ENCODE assay signal across 8 mouse cellular contexts in the genomic region with DNA sequence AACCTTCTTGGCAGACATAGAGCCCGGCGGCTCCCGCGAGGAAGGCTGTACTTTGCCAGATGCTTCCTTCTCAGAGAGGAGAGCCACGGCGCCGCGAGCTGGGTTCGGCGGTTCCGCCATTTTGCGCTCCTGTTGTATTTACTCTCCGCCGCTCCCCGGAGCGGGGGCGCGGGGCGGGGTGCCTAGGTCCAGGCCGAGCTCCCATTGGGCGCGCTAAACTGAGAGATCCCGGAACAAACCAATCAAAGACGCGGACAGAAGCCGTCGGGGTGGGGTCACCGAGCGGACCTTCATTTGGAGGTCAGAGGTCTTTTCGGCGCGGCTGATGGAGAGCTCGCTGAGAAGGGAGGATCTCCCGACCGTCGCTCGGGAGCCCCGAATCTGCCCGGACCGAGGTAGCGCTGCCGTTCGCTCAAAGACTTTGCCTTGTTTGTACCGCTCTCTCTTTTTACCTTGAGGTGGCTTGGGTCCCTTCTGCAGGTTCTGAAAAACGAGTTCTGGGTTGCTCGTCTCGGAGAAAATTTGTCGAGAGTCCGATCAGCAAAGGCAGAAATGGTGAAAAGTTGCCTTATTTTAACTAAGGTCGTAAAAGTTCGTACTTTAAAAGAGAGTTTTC. TPM values are rescaled to one million over a fixed set of nuclear protein-coding genes. Genes with fewer than 3 reads are reported as not detected.
DNase-seq lines count a peak whose midpoint lies in the region; ATAC-seq and TF ChIP-seq lines count a peak whose summit lies in the region.

No protein-coding gene starts in this region.

- TF ChIP-seq RAD21 in CH12.LX (IDR thresholded peaks at IDR 0.05; ENCODE audit: low read depth, low read length) = no peak

- no peaks in the 10 kb centered on the region for H3K27me3 ChIP-seq in CH12.LX (replicated peaks)
- H3K27me3 ChIP-seq in forebrain, embryonic 11.5 days (ENCODE audit: control insufficient read depth, insufficient read depth, low read length) = no peaks in the 10 kb centered on the region
- H3K27me3 ChIP-seq in heart, embryonic 16.5 days (ENCODE audit: control insufficient read depth, insufficient read depth, low read length) = no peaks in the 10 kb centered on the region
- no peaks in the 10 kb centered on the region for H3K27me3 ChIP-seq in liver, embryonic 15.5 days
- no peaks in the 10 kb centered on the region for H3K27me3 ChIP-seq in neural tube, embryonic 12.5 days (replicated peaks)

- dilution Hi-C loops in CH12.LX (cut with MboI; ENCODE audit: extremely low pct_ligation_motif_present, extremely low pct_unique_long_range_greater_than_20kb, low sequenced_read_pairs) = no loop called here

- TF ChIP-seq POLR2A in CH12.LX (IDR thresholded peaks at IDR 0.05; ENCODE audit: low read depth, low read length) = peak; percentile 97

- peak overlapping the region; percentile 88 for H3K9ac ChIP-seq in CH12.LX (ENCODE audit: insufficient read depth, low read depth)
- peak overlapping the region; percentile 97 for H3K9ac ChIP-seq in forebrain, embryonic 11.5 days (ENCODE audit: low read length)
- peak overlapping the region; percentile 90 for H3K9ac ChIP-seq in heart, embryonic 16.5 days (ENCODE audit: low read length)
- H3K9ac ChIP-seq in liver, embryonic 15.5 days = peak overlapping the region; percentile 92
- peak overlapping the region; percentile 92 for H3K9ac ChIP-seq in neural tube, embryonic 12.5 days

- peaks cover 4% of the 10 kb centered on the region for H3K9me3 ChIP-seq in CH12.LX (replicated peaks; ENCODE audit: low read length)
- no peaks in the 10 kb centered on the region; the same call in 1 of the 2 replicates for H3K9me3 ChIP-seq in forebrain, embryonic 11.5 days (ENCODE audit: control insufficient read depth, low read length)
- peaks cover 4% of the 10 kb centered on the region; the same call in 1 of the 2 replicates for H3K9me3 ChIP-seq in heart, embryonic 16.5 days (replicated peaks; ENCODE audit: control insufficient read depth, low read length)
- no peaks in the 10 kb centered on the region for H3K9me3 ChIP-seq in liver, embryonic 15.5 days (replicated peaks)
- H3K9me3 ChIP-seq in neural tube, embryonic 12.5 days = peaks cover 2% of the 10 kb centered on the region; the same call in 1 of the 2 replicates

- in situ Hi-C loops in CH12.LX (cut with MboI; ENCODE audit: low pct_ligation_motif_present, low pct_unique_long_range_greater_than_20kb, low sequenced_read_pairs) = loop anchor here (25.0 kb wide), 1 partner anchor 164 kb away; no protein-coding TSS in a partner anchor

- DNase-seq in CH12.LX (ENCODE audit: extremely low read depth) = peak; percentile 95
- peak; percentile 96 for DNase-seq in c-Kit-positive CD71-positive TER-119-negative erythroid progenitor cells, embryonic 14.5 days (ENCODE audit: low read depth)
- DNase-seq in forebrain, embryonic 11.5 days (ENCODE audit: low spot score) = peak; percentile 96
- peak; percentile 97 to 98 for DNase-seq in kidney, postnatal 36 days
- peak; percentile 94 for DNase-seq in telencephalon, adult 2 months (ENCODE audit: low read depth, low spot score)

- ATAC-seq in forebrain, embryonic 11.5 days (replicated peaks; ENCODE audit: low FRiP score) = peak; percentile 99
- peak; percentile 99 for ATAC-seq in heart, embryonic 16.5 days (replicated peaks; ENCODE audit: extremely low read depth, insufficient read depth, low FRiP score)
- ATAC-seq in liver, embryonic 15.5 days (ENCODE audit: insufficient read depth) = peak; percentile 99
- peak; percentile 99 for ATAC-seq in neural tube, embryonic 12.5 days (ENCODE audit: low FRiP score, low read depth)

- peak overlapping the region; percentile 85 to 98 (median 95) for H3K4me3 ChIP-seq in CH12.LX (replicated peaks in 1 of 3; ENCODE audit: low read depth in 2 of 3, low read length in 2 of 3, poor library complexity in 1 of 3)
- H3K4me3 ChIP-seq in forebrain, embryonic 11.5 days (ENCODE audit: low read depth, low read length) = peak overlapping the region; percentile 96
- peak overlapping the region; percentile 86 for H3K4me3 ChIP-seq in heart, embryonic 16.5 days (ENCODE audit: low read length)
- peak overlapping the region; percentile 99 for H3K4me3 ChIP-seq in liver, embryonic 15.5 days (replicated peaks)
- H3K4me3 ChIP-seq in neural tube, embryonic 12.5 days = peak overlapping the region; percentile 89

- peaks cover 6 to 9% of the 10 kb centered on the region in 2 experiments for H3K36me3 ChIP-seq in CH12.LX (replicated peaks in 1 of 2; ENCODE audit: control insufficient read depth in 1 of 2, insufficient read depth in 1 of 2, low read length in 1 of 2)
- no peaks in the 10 kb centered on the region for H3K36me3 ChIP-seq in forebrain, embryonic 11.5 days (ENCODE audit: control insufficient read depth, insufficient read depth, low read length)
- H3K36me3 ChIP-seq in heart, embryonic 16.5 days (ENCODE audit: control insufficient read depth, insufficient read depth) = peaks cover 10% of the 10 kb centered on the region
- peaks cover 14% of the 10 kb centered on the region; the same call in 1 of the 2 replicates for H3K36me3 ChIP-seq in liver, embryonic 15.5 days (replicated peaks)
- peaks cover 2% of the 10 kb centered on the region; the same call in 1 of the 2 replicates for H3K36me3 ChIP-seq in neural tube, embryonic 12.5 days

- no peak for TF ChIP-seq CTCF in CH12.LX (conservative IDR thresholded peaks at IDR 0.05 in 1 of 2, IDR thresholded peaks at IDR 0.05 in 1 of 2; ENCODE audit: low read depth in 2 of 2, low read length in 2 of 2)

- peak overlapping the region; percentile 91 for H3K27ac ChIP-seq in CH12.LX (ENCODE audit: insufficient read depth, low read depth)
- peak overlapping the region; percentile 96 for H3K27ac ChIP-seq in forebrain, embryonic 11.5 days (ENCODE audit: low read depth, low read length)
- peak overlapping the region; percentile 96 for H3K27ac ChIP-seq in heart, embryonic 16.5 days (ENCODE audit: low read length)
- peak overlapping the region; percentile 97 for H3K27ac ChIP-seq in liver, embryonic 15.5 days (replicated peaks)
- peak overlapping the region; percentile 99 for H3K27ac ChIP-seq in neural tube, embryonic 12.5 days

- peaks cover 69% of the 10 kb centered on the region for H3K79me2 ChIP-seq in CH12.LX (replicated peaks; ENCODE audit: control insufficient read depth, extremely low read depth, insufficient read depth, poor library complexity, severe bottlenecking)

- peak overlapping the region; percentile 93; the same call in 1 of the 2 replicates for H3K4me2 ChIP-seq in CH12.LX (ENCODE audit: insufficient read depth, low read depth, poor library complexity, severe bottlenecking)
- peak overlapping the region; percentile 72 for H3K4me2 ChIP-seq in forebrain, embryonic 11.5 days (ENCODE audit: low read depth, low read length, severe bottlenecking)
- peak overlapping the region; percentile 77 for H3K4me2 ChIP-seq in heart, embryonic 16.5 days (ENCODE audit: low read depth, low read length)
- H3K4me2 ChIP-seq in liver, embryonic 15.5 days = peak overlapping the region; percentile 70
- peak overlapping the region; percentile 63 for H3K4me2 ChIP-seq in neural tube, embryonic 12.5 days (replicated peaks)

- TF ChIP-seq EP300 in CH12.LX (IDR thresholded peaks at IDR 0.05; ENCODE audit: low read length) = no peak

- peaks cover 11 to 53% of the 10 kb centered on the region in 2 experiments for H3K4me1 ChIP-seq in CH12.LX (ENCODE audit: control insufficient read depth in 1 of 2, insufficient read depth in 2 of 2)
- 0 out of 2 replicates have a peak, but pooled peaks cover 2% of the 10 kb centered on the region for H3K4me1 ChIP-seq in forebrain, embryonic 11.5 days (replicated peaks; ENCODE audit: control insufficient read depth, insufficient read depth, low read length)
- H3K4me1 ChIP-seq in heart, embryonic 16.5 days (ENCODE audit: control insufficient read depth, insufficient read depth, low read length) = peaks cover 35% of the 10 kb centered on the region
- H3K4me1 ChIP-seq in liver, embryonic 15.5 days (replicated peaks) = peaks cover 63% of the 10 kb centered on the region
- H3K4me1 ChIP-seq in neural tube, embryonic 12.5 days = peaks cover 13% of the 10 kb centered on the region; the same call in 1 of the 2 replicates

- under 1% methylated on average over 50 of the region's 51 CpGs for WGBS in forebrain, embryonic 11.5 days
- WGBS in heart, embryonic 16.5 days = under 1% methylated on average over 51 of the region's 51 CpGs
- whole genome bisulfite sequencing in liver, embryonic 15.5 days (ENCODE audit: insufficient replicate concordance) = under 1% methylated on average over 51 of the region's 51 CpGs
- under 1% methylated on average over 51 of the region's 51 CpGs for WGBS in neural tube, embryonic 12.5 days

TF ChIP-seq in CH12.LX, 34 proteins besides CTCF, POLR2A, EP300 and RAD21 (continues in another document):
- TF ChIP-seq HCFC1 (IDR thresholded peaks at IDR 0.05; ENCODE audit: low read depth, low read length) (peak; percentile 57), SMC3 (IDR thresholded peaks at IDR 0.05; ENCODE audit: low read depth, low read length) (no peak), UBTF (IDR thresholded peaks at IDR 0.05; ENCODE audit: low read depth, low read length) (no peak; the same call in 1 of the 2 replicates), IRF4 (IDR thresholded peaks at IDR 0.05; ENCODE audit: low read depth, low read length) (no peak), KAT2A (IDR thresholded peaks at IDR 0.05; ENCODE audit: insufficient replicate concordance, low read length) (no peak), USF1 (IDR thresholded peaks at IDR 0.05; ENCODE audit: low read depth, low read length) (no peak), PAX5 (IDR thresholded peaks at IDR 0.05; ENCODE audit: low read length) (no peak), MYC (IDR thresholded peaks at IDR 0.05; ENCODE audit: low read depth, low read length) (no peak), ZMIZ1 (IDR thresholded peaks at IDR 0.05; ENCODE audit: low read depth, low read length) (peak; percentile 90), MAFK (IDR thresholded peaks at IDR 0.05; ENCODE audit: insufficient replicate concordance, low read length) (no peak), POLR2AphosphoS2 (IDR thresholded peaks at IDR 0.05; ENCODE audit: low read depth, low read length) (peak; percentile 52; the same call in 1 of the 2 replicates), MAX (IDR thresholded peaks at IDR 0.05; ENCODE audit: low read length) (no peak), JUND (conservative IDR thresholded peaks at IDR 0.05; ENCODE audit: low read depth, low read length) (no peak), RCOR1 (conservative IDR thresholded peaks at IDR 0.05; ENCODE audit: low read depth, low read length) (no peak), CHD1 (IDR thresholded peaks at IDR 0.05; ENCODE audit: low read depth, low read length) (peak; percentile 29; the same call in 1 of the 2 replicates)

RNA-seq across cellular contexts. Expression of a gene that starts 4.4 kb away (rescaled TPM):
- total RNA-seq in CH12.LX (2012; rRNA removed) (8.1 and 8.3 TPM in 2 replicates), CH12.LX (2014; rRNA removed) (17.0 TPM in 2 replicates)
- polyA plus RNA-seq in CH12.LX (2012; ENCODE audit: insufficient read length, low read depth) = 20.2 and 22.3 TPM in 2 replicates
- 7.2 and 8.3 TPM in 2 replicates for polyA plus RNA-seq in forebrain, embryonic 11.5 days (2014; fragmentation: Nextera tagmentation; extraction: Ambion mirVana)
- 6.5 and 7.1 TPM in 2 replicates for polyA plus RNA-seq in heart, embryonic 16.5 days (2015; fragmentation: Nextera tagmentation; extraction: Ambion mirVana)
- 3.7 TPM in 2 replicates for polyA plus RNA-seq in liver, embryonic 15.5 days (2015; fragmentation: Nextera tagmentation; extraction: Ambion mirVana)
- polyA plus RNA-seq in neural tube, embryonic 12.5 days (2016; fragmentation: Nextera tagmentation; extraction: Ambion mirVana) = 5.5 and 7.8 TPM in 2 replicates

Comparison
In these comparisons a context has a peak if more than half of its experiments do, and no peak if none do; other contexts are left out.
1. Peak in every context shown above with its lines: DNase-seq, ATAC-seq, H3K4me3 ChIP-seq and H3K27ac ChIP-seq.